Mouse (Mus musculus): ENCODE measurements at regions not wholly inside any gene's neighbourhood (a gene's known extent, or its start where the extent isn't known, plus 50 kb on each side); places are given as distances from the start of the nearest gene placed in this dataset.

- H3K9ac ChIP-seq (ENCODE audit: low read length), result no peak overlapping the region
- no peak overlapping the region for H3K27ac ChIP-seq (replicated peaks; ENCODE audit: low read depth, low read length)
- H3K4me2 ChIP-seq (ENCODE audit: low read depth, severe bottlenecking), result no peak overlapping the region
- DNase-seq (ENCODE audit: low spot score) (no peak), ATAC-seq (ENCODE audit: insufficient number of reproducible peaks, low FRiP score, low TSS enrichment, low read depth) (no peak)
- H3K4me1 ChIP-seq (ENCODE audit: control insufficient read depth, insufficient read depth, low read length), result 0 out of 2 replicates have a peak, but pooled peaks cover under 1% of the 10 kb centered on the region
- no peaks in the 10 kb centered on the region for H3K36me3 ChIP-seq (ENCODE audit: control insufficient read depth, insufficient read depth, low read length)
- no peak overlapping the region for H3K4me3 ChIP-seq (ENCODE audit: low read depth, low read length)
- no peaks in the 10 kb centered on the region for H3K27me3 ChIP-seq (ENCODE audit: control insufficient read depth, insufficient read depth, low read length)
- WGBS, result 82% methylated on average over 14 of the region's 14 CpGs
- no peaks in the 10 kb centered on the region for H3K9me3 ChIP-seq (ENCODE audit: control insufficient read depth, low read length)
Observed at GRCm38 (mm10) chr14:76313424-76314190, 101.2 kb upstream of the Tsc22d1 start.

- Histone ChIP-seq H3K27ac (replicated peaks; ENCODE audit: low read depth, low read length) (no peak overlapping the region), H3K36me3 (ENCODE audit: control insufficient read depth, insufficient read depth, low read length) (no peaks in the 10 kb centered on the region), H3K27me3 (ENCODE audit: control insufficient read depth, insufficient read depth, low read length) (no peaks in the 10 kb centered on the region), H3K9ac (ENCODE audit: low read length) (no peak overlapping the region), H3K4me2 (ENCODE audit: low read depth, severe bottlenecking) (no peak overlapping the region), H3K9me3 (ENCODE audit: control insufficient read depth, low read length) (no peaks in the 10 kb centered on the region), H3K4me1 (ENCODE audit: control insufficient read depth, insufficient read depth, low read length) (no peaks in the 10 kb centered on the region), H3K4me3 (ENCODE audit: low read depth, low read length) (no peak overlapping the region)
- WGBS, result 66% methylated on average over 5 of the region's 5 CpGs
- DNase-seq (ENCODE audit: low spot score) (no peak), ATAC-seq (ENCODE audit: insufficient number of reproducible peaks, low FRiP score, low TSS enrichment, low read depth) (no peak)
Observed at GRCm38 (mm10) chr14:76318438-76318837, 96.3 kb upstream of the Tsc22d1 start.

GRCm38 (mm10) chr14:76324246-76324645 is 90.5 kb upstream of the Tsc22d1 start:
- no peak for DNase-seq (ENCODE audit: low spot score)

GRCm38 (mm10) chr14:76329983-76330382 is 84.8 kb upstream of the Tsc22d1 start:
- no peak for DNase-seq (ENCODE audit: low spot score)
- no peak overlapping the region for H3K4me2 ChIP-seq (ENCODE audit: low read depth, severe bottlenecking)
- no peak overlapping the region for H3K27ac ChIP-seq (replicated peaks; ENCODE audit: low read depth, low read length)
- no peaks in the 10 kb centered on the region for H3K36me3 ChIP-seq (ENCODE audit: control insufficient read depth, insufficient read depth, low read length)
- ATAC-seq (ENCODE audit: insufficient number of reproducible peaks, low FRiP score, low TSS enrichment, low read depth), result no peak
- no peaks in the 10 kb centered on the region for H3K27me3 ChIP-seq (ENCODE audit: control insufficient read depth, insufficient read depth, low read length)
- H3K9ac ChIP-seq (ENCODE audit: low read length), result no peak overlapping the region
- 80% methylated on average over 5 of the region's 5 CpGs for WGBS
- no peaks in the 10 kb centered on the region for H3K4me1 ChIP-seq (ENCODE audit: control insufficient read depth, insufficient read depth, low read length)
- H3K9me3 ChIP-seq (ENCODE audit: control insufficient read depth, low read length), result no peaks in the 10 kb centered on the region
- no peak overlapping the region for H3K4me3 ChIP-seq (ENCODE audit: low read depth, low read length)

More at GRCm38 (mm10) chr14:76324246-76324645, 90.5 kb upstream of the Tsc22d1 start:
- 95% methylated on average over 1 of the region's 1 CpGs for WGBS
- Histone ChIP-seq H3K4me2 (ENCODE audit: low read depth, severe bottlenecking) (no peak overlapping the region), H3K36me3 (ENCODE audit: control insufficient read depth, insufficient read depth, low read length) (no peaks in the 10 kb centered on the region), H3K4me3 (ENCODE audit: low read depth, low read length) (no peak overlapping the region), H3K27ac (replicated peaks; ENCODE audit: low read depth, low read length) (no peak overlapping the region), H3K9ac (ENCODE audit: low read length) (no peak overlapping the region), H3K4me1 (ENCODE audit: control insufficient read depth, insufficient read depth, low read length) (no peaks in the 10 kb centered on the region), H3K9me3 (ENCODE audit: control insufficient read depth, low read length) (no peaks in the 10 kb centered on the region), H3K27me3 (ENCODE audit: control insufficient read depth, insufficient read depth, low read length) (no peaks in the 10 kb centered on the region)
- no peak for ATAC-seq (ENCODE audit: insufficient number of reproducible peaks, low FRiP score, low TSS enrichment, low read depth)

GRCm38 (mm10) chr14:76331497-76332335 is 83.0 kb upstream of the Tsc22d1 start:
- H3K4me1 ChIP-seq (ENCODE audit: control insufficient read depth, insufficient read depth, low read length), result no peaks in the 10 kb centered on the region
- H3K4me2 ChIP-seq (ENCODE audit: low read depth, severe bottlenecking), result no peak overlapping the region
- H3K9me3 ChIP-seq (ENCODE audit: control insufficient read depth, low read length), result no peaks in the 10 kb centered on the region
- no peak overlapping the region for H3K27ac ChIP-seq (replicated peaks; ENCODE audit: low read depth, low read length)
- 63% methylated on average over 11 of the region's 11 CpGs for WGBS
- no peak overlapping the region for H3K4me3 ChIP-seq (ENCODE audit: low read depth, low read length)
- H3K36me3 ChIP-seq (ENCODE audit: control insufficient read depth, insufficient read depth, low read length), result no peaks in the 10 kb centered on the region
- H3K27me3 ChIP-seq (ENCODE audit: control insufficient read depth, insufficient read depth, low read length), result no peaks in the 10 kb centered on the region
- H3K9ac ChIP-seq (ENCODE audit: low read length), result no peak overlapping the region
- DNase-seq (ENCODE audit: low spot score) (no peak), ATAC-seq (ENCODE audit: insufficient number of reproducible peaks, low FRiP score, low TSS enrichment, low read depth) (no peak)

- 77% methylated on average over 10 of the region's 10 CpGs for WGBS
- no peak for ATAC-seq (ENCODE audit: insufficient number of reproducible peaks, low FRiP score, low TSS enrichment, low read depth)
Observed at GRCm38 (mm10) chr14:76332336-76332703, 82.4 kb upstream of the Tsc22d1 start.

GRCm38 (mm10) chr14:76340789-76341188 is 74.0 kb upstream of the Tsc22d1 start:
- no peak overlapping the region for H3K4me2 ChIP-seq (ENCODE audit: low read depth, severe bottlenecking)
- WGBS, result 91% methylated on average over 7 of the region's 7 CpGs
- no peak overlapping the region for H3K27ac ChIP-seq (replicated peaks; ENCODE audit: low read depth, low read length)
- H3K27me3 ChIP-seq (ENCODE audit: control insufficient read depth, insufficient read depth, low read length), result no peaks in the 10 kb centered on the region
- no peak overlapping the region for H3K4me3 ChIP-seq (ENCODE audit: low read depth, low read length)
- no peaks in the 10 kb centered on the region for H3K36me3 ChIP-seq (ENCODE audit: control insufficient read depth, insufficient read depth, low read length)
- H3K4me1 ChIP-seq (ENCODE audit: control insufficient read depth, insufficient read depth, low read length), result no peaks in the 10 kb centered on the region
- DNase-seq (ENCODE audit: low spot score) (no peak), ATAC-seq (ENCODE audit: insufficient number of reproducible peaks, low FRiP score, low TSS enrichment, low read depth) (no peak)
- no peak overlapping the region for H3K9ac ChIP-seq (ENCODE audit: low read length)
- no peaks in the 10 kb centered on the region for H3K9me3 ChIP-seq (ENCODE audit: control insufficient read depth, low read length)

More at GRCm38 (mm10) chr14:76332336-76332703, 82.4 kb upstream of the Tsc22d1 start:
- Histone ChIP-seq H3K27ac (replicated peaks; ENCODE audit: low read depth, low read length) (no peak overlapping the region), H3K4me2 (ENCODE audit: low read depth, severe bottlenecking) (no peak overlapping the region), H3K9ac (ENCODE audit: low read length) (no peak overlapping the region), H3K4me1 (ENCODE audit: control insufficient read depth, insufficient read depth, low read length) (no peaks in the 10 kb centered on the region), H3K27me3 (ENCODE audit: control insufficient read depth, insufficient read depth, low read length) (no peaks in the 10 kb centered on the region), H3K9me3 (ENCODE audit: control insufficient read depth, low read length) (no peaks in the 10 kb centered on the region), H3K36me3 (ENCODE audit: control insufficient read depth, insufficient read depth, low read length) (no peaks in the 10 kb centered on the region), H3K4me3 (ENCODE audit: low read depth, low read length) (no peak overlapping the region)
- DNase-seq (ENCODE audit: low spot score), result no peak

GRCm38 (mm10) chr14:76341226-76341625 is 73.5 kb upstream of the Tsc22d1 start:
- Histone ChIP-seq H3K9me3 (ENCODE audit: control insufficient read depth, low read length) (no peaks in the 10 kb centered on the region), H3K4me2 (ENCODE audit: low read depth, severe bottlenecking) (no peak overlapping the region), H3K36me3 (ENCODE audit: control insufficient read depth, insufficient read depth, low read length) (no peaks in the 10 kb centered on the region), H3K9ac (ENCODE audit: low read length) (no peak overlapping the region), H3K27me3 (ENCODE audit: control insufficient read depth, insufficient read depth, low read length) (no peaks in the 10 kb centered on the region), H3K27ac (replicated peaks; ENCODE audit: low read depth, low read length) (no peak overlapping the region), H3K4me3 (ENCODE audit: low read depth, low read length) (no peak overlapping the region), H3K4me1 (ENCODE audit: control insufficient read depth, insufficient read depth, low read length) (no peaks in the 10 kb centered on the region)
- DNase-seq (ENCODE audit: low spot score) (no peak), ATAC-seq (ENCODE audit: insufficient number of reproducible peaks, low FRiP score, low TSS enrichment, low read depth) (no peak)
- 60% methylated on average over 10 of the region's 10 CpGs for WGBS
